Mouse (Mus musculus) left cerebral cortex, adult 9 months (tissue): ENCODE results near the gene Olfr1034.
"Not testable (repeated sequence)": the region's sequence is repeated elsewhere in the genome, so short reads cannot be mapped to it uniquely, and the experiment has no call there.

Source experiments
- DNase-seq, 2 experiments: peaks; one replicate each; pipeline ENCODE4 v3.0.0; 2022; ENCODE audit warnings: low spot score in 2 of 2

Gene Olfr1034

DNA sequence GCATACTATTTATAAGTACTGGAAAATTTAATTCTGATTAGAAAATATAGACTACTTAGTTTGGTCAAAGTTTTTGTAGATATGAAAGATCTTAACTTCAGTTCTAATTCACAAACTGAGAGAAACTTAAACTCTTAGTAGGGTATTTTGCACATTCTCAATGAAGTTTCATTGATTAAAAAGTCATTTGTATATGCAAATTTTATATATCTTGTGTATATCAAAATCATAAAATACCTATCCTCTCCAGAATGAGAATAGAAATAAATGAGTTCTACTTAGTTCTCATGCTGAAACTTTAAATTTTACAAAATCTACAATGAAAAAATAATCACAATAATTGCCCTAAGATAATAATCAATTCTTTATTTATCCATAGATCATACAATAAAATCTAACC lies at the start of gene Olfr1034:
TSS of gene Olfr1034 (plus strand) at position 301 of the 400 bp plus-strand sequence.
- DNase-seq, result no peak

DNA sequence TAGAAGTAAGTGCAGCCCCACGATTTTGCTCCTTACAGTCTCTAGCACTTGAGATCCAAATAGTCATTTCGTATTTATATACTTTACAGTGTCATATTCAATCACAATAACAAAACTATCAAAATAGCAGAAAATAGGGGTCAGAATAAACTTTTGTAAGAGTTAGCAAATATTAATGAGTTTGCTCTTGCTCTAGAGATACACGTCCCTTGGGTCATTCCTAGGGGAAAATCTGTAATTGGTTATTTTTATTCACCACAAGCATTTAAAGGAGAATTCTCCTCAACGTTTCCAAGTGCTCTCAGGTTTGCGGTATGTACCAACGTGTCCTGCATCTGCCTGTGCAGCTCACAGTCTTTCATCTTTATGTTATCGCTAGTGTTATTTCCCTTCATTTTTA lies 40.4 kb upstream of the Olfr1034 start, which contains the start of gene Olfr1032:
TSS of gene Olfr1032 (plus strand) at position 301 of the 400 bp plus-strand sequence.
- DNase-seq, result no peak

DNA sequence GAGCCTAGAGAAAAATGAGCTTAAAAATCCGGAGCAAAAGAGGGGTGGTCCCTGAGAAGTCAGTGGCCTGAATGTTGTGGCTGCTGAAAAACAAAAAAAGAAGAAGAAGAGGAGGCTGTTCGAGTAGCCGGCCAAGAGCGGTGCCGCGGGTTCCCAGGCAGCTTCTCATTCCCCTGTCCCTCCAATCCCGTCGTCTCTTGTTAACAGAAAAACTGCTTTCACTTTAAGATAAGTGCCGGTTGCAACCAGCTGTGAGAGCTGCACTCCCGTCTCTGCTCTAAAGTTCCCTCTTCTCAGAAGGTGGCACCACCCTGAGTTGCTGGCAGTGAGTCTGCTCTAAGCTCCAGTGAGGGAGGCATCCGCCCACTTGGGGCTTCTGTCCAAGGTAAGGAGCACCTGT lies 25.3 kb upstream of the Olfr1034 start, which contains the start of gene Olfr1033:
TSS of gene Olfr1033 (plus strand) at position 228 of the 400 bp plus-strand sequence.
- DNase-seq, result not testable (repeated sequence)

GRCm38 (mm10) chr2:86021518-86021917 lies 24.1 kb upstream of the Olfr1034 start:
- not testable (repeated sequence) for DNase-seq

GRCm38 (mm10) chr2:86050777-86051176 lies 5.1 kb downstream of the Olfr1034 start:
- DNase-seq, result not testable (repeated sequence)

- DNase-seq, result not testable (repeated sequence)
These were observed 18.1 kb downstream of the Olfr1034 start for GRCm38 (mm10) chr2:86063766-86064165.

- DNase-seq, result no peak
These were observed 24.5 kb downstream of the Olfr1034 start for GRCm38 (mm10) chr2:86070189-86070588.

DNA sequence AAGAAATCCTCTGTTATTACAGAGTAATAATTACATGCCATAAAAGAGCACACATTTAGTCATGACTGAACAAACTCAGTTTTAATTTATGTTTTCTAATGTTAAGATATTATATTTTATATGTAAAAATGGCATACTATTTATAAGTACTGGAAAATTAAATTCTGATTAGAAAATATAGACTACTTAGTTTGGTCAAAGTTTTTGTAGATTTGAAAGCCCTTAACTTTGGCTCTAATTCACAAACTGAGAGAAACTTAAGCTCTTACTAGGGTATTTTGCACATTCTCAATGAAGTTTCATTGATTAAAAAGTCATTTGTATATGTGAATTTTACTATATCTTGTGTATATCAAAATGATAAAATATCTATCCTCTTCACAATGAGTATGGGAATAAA lies 28.0 kb downstream of the Olfr1034 start, which contains the start of gene Olfr1036:
TSS of gene Olfr1036 (plus strand) at position 301 of the 400 bp plus-strand sequence.
- DNase-seq, result not testable (repeated sequence)

DNA sequence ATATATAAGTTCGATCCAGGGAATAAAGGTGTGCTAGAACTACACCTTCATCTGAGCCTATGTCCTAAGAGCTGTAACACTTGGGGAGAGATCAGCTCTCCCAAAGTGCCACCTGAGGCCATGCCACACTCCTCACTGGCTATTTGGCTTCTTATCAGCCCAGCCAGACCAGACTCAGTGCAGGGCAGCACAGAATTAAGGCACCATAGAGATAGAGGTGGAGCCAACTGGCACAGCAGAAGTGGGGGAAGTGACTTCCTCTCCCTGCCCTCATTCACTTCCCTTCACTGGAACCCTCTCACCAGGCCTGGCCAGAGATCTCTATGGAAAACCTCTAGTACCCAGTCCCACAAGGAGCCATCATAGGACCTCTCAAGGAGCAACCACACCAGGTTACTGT lies 34.8 kb downstream of the Olfr1034 start:
- not testable (repeated sequence) for DNase-seq

- DNase-seq, result no peak
These were observed 41.6 kb downstream of the Olfr1034 start, which contains the start of gene Olfr1037 for GRCm38 (mm10) chr2:86087285-86087684. Gene Olfr1037, minus strand, starts transcription at chr2:86087385.
